Mouse (Mus musculus): ENCODE data around the gene Cnp. TPM values are rescaled to one million over a fixed set of nuclear protein-coding genes. Genes with fewer than 3 reads are reported as not detected.
"Not testable (repeated sequence)": the region's sequence is repeated elsewhere in the genome, so short reads cannot be mapped to it uniquely, and the experiment has no call there.

The Cnp gene
- polyA plus RNA-seq, 1 experiment from 2014 or later, result 13.8 TPM

DNA sequence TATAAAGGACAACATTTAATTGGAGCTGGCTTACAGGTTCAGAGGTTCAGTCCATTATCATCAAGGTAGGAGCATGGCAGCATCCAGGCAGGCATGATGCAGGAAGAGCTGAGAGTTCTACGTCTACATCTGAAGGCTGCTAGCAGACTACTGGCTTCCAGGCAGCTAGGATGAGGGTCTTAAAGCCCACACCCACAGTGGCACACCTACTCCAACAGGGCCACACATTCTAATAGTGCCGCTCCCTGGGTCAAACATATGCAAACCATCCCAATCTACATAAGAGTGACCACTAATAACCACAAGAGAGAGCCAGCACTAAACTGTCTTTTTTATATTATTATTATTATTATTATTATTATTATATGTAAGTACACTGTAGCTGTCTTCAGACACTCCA, 40.3 kb upstream of the Cnp start:
- not testable (repeated sequence) for H3K4me1 ChIP-seq (ENCODE audit: control insufficient read depth, low read depth, low read length); H3K9ac ChIP-seq (ENCODE audit: low read depth, low read length); H3K4me3 ChIP-seq (ENCODE audit: low read depth, low read length); H3K4me2 ChIP-seq (ENCODE audit: low read depth, low read length); H3K36me3 ChIP-seq (ENCODE audit: control insufficient read depth, insufficient read depth); H3K27ac ChIP-seq (ENCODE audit: low read length); H3K27me3 ChIP-seq (ENCODE audit: control insufficient read depth, insufficient read depth, low read depth, low read length); ATAC-seq (ENCODE audit: low read depth); H3K9me3 ChIP-seq (replicated peaks; ENCODE audit: control insufficient read depth, low read length)
- WGBS (ENCODE audit: insufficient replicate concordance), result 57% methylated on average over 2 of the region's 2 CpGs

- H3K27me3 ChIP-seq (ENCODE audit: control insufficient read depth, insufficient read depth, low read depth, low read length); H3K4me1 ChIP-seq (ENCODE audit: control insufficient read depth, low read depth, low read length); H3K9me3 ChIP-seq (replicated peaks; ENCODE audit: control insufficient read depth, low read length); H3K27ac ChIP-seq (ENCODE audit: low read length); H3K36me3 ChIP-seq (ENCODE audit: control insufficient read depth, insufficient read depth); H3K9ac ChIP-seq (ENCODE audit: low read depth, low read length); H3K4me2 ChIP-seq (ENCODE audit: low read depth, low read length); ATAC-seq (ENCODE audit: low read depth); H3K4me3 ChIP-seq (ENCODE audit: low read depth, low read length): not testable (repeated sequence)
- 72% methylated on average over 6 of the region's 6 CpGs for WGBS (ENCODE audit: insufficient replicate concordance)
Measured at GRCm38 (mm10) chr11:100534821-100535220, 39.9 kb upstream of the Cnp start.

GRCm38 (mm10) chr11:100535996-100536395, 38.7 kb upstream of the Cnp start:
- 15% methylated on average over 1 of the region's 1 CpGs for WGBS (ENCODE audit: insufficient replicate concordance)
- no peaks in the 10 kb centered on the region for H3K27me3 ChIP-seq (ENCODE audit: control insufficient read depth, insufficient read depth, low read depth, low read length)
- H3K4me1 ChIP-seq (ENCODE audit: control insufficient read depth, low read depth, low read length), result no peaks in the 10 kb centered on the region
- H3K9me3 ChIP-seq (replicated peaks; ENCODE audit: control insufficient read depth, low read length), result no peaks in the 10 kb centered on the region
- no peak overlapping the region for H3K27ac ChIP-seq (ENCODE audit: low read length)
- ATAC-seq (ENCODE audit: low read depth), result no peak
- H3K36me3 ChIP-seq (ENCODE audit: control insufficient read depth, insufficient read depth), result no peaks in the 10 kb centered on the region
- no peak overlapping the region for H3K9ac ChIP-seq (ENCODE audit: low read depth, low read length)
- no peak overlapping the region for H3K4me3 ChIP-seq (ENCODE audit: low read depth, low read length)
- no peak overlapping the region for H3K4me2 ChIP-seq (ENCODE audit: low read depth, low read length)

DNA sequence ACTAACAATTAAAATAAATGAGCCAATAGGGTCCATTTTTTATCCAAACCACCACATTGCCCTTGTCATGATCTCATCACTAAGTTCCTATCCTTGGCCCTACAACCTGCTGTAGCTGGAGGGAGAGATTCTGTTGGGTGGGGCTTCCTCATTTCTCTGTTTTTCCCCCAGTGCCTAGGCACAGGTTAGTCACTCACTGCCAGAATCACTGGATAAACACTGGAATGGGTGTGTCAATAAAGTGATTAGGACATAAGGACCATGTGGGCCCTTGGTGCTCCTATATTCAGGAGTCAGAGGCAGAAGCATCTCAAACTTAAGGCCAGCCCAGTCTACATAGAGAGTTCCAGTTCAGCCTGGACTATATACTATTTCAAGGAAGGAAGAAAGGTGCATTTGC, 38.2 kb upstream of the Cnp start:
- no peak overlapping the region for H3K4me3 ChIP-seq (ENCODE audit: low read depth, low read length)
- no peaks in the 10 kb centered on the region for H3K27me3 ChIP-seq (ENCODE audit: control insufficient read depth, insufficient read depth, low read depth, low read length)
- no peak overlapping the region for H3K4me2 ChIP-seq (ENCODE audit: low read depth, low read length)
- H3K4me1 ChIP-seq (ENCODE audit: control insufficient read depth, low read depth, low read length), result no peaks in the 10 kb centered on the region; the same call in 1 of the 2 replicates
- H3K36me3 ChIP-seq (ENCODE audit: control insufficient read depth, insufficient read depth), result no peaks in the 10 kb centered on the region
- ATAC-seq (ENCODE audit: low read depth), result no peak
- H3K9ac ChIP-seq (ENCODE audit: low read depth, low read length), result no peak overlapping the region
- H3K27ac ChIP-seq (ENCODE audit: low read length), result no peak overlapping the region
- no peaks in the 10 kb centered on the region for H3K9me3 ChIP-seq (replicated peaks; ENCODE audit: control insufficient read depth, low read length)

GRCm38 (mm10) chr11:100540966-100541365, 33.7 kb upstream of the Cnp start:
- no peaks in the 10 kb centered on the region for H3K36me3 ChIP-seq (ENCODE audit: control insufficient read depth, insufficient read depth)
- 20% methylated on average over 6 of the region's 6 CpGs for WGBS (ENCODE audit: insufficient replicate concordance)
- no peak overlapping the region for H3K4me2 ChIP-seq (ENCODE audit: low read depth, low read length)
- no peaks in the 10 kb centered on the region for H3K9me3 ChIP-seq (replicated peaks; ENCODE audit: control insufficient read depth, low read length)
- peaks cover 11% of the 10 kb centered on the region for H3K4me1 ChIP-seq (ENCODE audit: control insufficient read depth, low read depth, low read length)
- no peak overlapping the region for H3K9ac ChIP-seq (ENCODE audit: low read depth, low read length)
- no peak for ATAC-seq (ENCODE audit: low read depth)
- H3K27me3 ChIP-seq (ENCODE audit: control insufficient read depth, insufficient read depth, low read depth, low read length), result no peaks in the 10 kb centered on the region
- H3K27ac ChIP-seq (ENCODE audit: low read length), result no peak overlapping the region
- H3K4me3 ChIP-seq (ENCODE audit: low read depth, low read length), result no peak overlapping the region

DNA sequence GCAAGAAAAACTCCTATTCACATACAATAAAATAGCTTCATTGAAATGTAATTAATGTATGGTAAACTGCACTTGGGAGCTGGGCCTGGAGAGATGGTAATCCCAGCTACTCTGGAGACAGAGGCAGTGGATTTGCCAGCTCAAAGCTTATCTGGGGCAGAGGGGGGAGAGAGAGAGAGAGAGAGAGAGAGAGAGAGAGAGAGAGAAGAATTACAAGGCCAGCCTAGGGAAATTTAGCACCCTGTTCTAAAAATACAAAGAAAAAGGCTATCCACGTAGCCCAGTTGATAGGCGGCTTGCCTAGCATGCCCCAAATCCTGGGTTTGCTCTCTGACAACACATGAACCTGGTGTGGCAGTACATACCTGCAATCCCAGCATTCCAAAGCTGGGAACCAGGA, 33.1 kb upstream of the Cnp start:
- H3K4me3 ChIP-seq (ENCODE audit: low read depth, low read length), result no peak overlapping the region
- ATAC-seq (ENCODE audit: low read depth), result no peak
- no peak overlapping the region for H3K4me2 ChIP-seq (ENCODE audit: low read depth, low read length)
- no peak overlapping the region for H3K27ac ChIP-seq (ENCODE audit: low read length)
- H3K9ac ChIP-seq (ENCODE audit: low read depth, low read length), result no peak overlapping the region
- WGBS (ENCODE audit: insufficient replicate concordance), result 58% methylated on average over 2 of the region's 2 CpGs
- H3K4me1 ChIP-seq (ENCODE audit: control insufficient read depth, low read depth, low read length), result peaks cover 13% of the 10 kb centered on the region
- H3K27me3 ChIP-seq (ENCODE audit: control insufficient read depth, insufficient read depth, low read depth, low read length), result no peaks in the 10 kb centered on the region
- no peaks in the 10 kb centered on the region for H3K9me3 ChIP-seq (replicated peaks; ENCODE audit: control insufficient read depth, low read length)
- H3K36me3 ChIP-seq (ENCODE audit: control insufficient read depth, insufficient read depth), result no peaks in the 10 kb centered on the region

DNA sequence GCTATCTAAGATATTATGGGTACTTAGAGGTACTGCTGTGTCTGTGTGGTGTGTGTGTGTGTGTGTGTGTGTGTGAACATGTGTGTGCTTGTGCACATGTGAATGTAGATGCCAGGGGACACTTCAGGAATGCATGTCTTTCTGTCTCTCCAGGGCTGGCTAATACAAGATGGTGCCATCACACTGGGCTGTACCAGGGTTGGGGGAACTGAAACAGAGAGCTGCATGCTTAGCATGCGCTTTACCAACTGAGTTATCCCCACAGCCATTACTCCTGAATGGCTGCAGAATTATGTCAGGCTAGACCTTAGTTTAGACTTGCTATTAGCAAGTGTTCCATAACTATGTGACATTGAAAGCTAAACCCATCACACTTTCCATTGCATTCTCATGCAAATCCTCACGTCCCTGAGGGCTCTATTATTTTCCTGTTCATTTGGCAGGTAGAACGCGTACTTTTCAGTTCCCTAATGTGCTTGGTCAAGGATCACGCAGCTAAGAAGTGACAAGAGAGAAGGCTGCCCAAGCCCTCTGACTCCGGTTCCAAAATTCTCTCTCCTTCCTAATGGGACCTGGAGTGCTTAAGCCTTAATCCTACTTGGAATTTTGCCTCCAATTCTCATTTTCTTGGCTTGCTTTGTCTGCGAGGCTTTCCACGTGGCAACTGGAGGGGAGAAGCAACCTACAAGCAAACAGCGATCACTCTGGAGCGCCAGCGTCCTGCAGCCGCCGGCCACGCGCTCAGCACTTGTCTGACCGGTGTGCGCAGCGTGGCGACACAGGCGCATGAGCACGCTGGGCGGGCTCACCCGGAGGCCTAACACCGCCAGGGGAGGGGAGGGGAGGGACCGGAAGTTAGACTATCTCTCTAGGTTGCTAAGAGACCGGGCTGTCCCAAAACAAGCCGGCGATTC, 29.6 kb upstream of the Cnp start, which contains the start of gene Ttc25:
TSS of gene Ttc25 (plus strand) at position 776 of the 914 bp plus-strand sequence.
- peak; percentile 98 for ATAC-seq (ENCODE audit: low read depth)
- no peaks in the 10 kb centered on the region for H3K36me3 ChIP-seq (ENCODE audit: control insufficient read depth, insufficient read depth)
- H3K9ac ChIP-seq (ENCODE audit: low read depth, low read length), result peak within 1 kb of the TSS; percentile 48; the same call in 1 of the 2 replicates
- H3K4me3 ChIP-seq (ENCODE audit: low read depth, low read length), result peak within 1 kb of the TSS; percentile 62
- peaks cover 13% of the 10 kb centered on the region for H3K4me1 ChIP-seq (ENCODE audit: control insufficient read depth, low read depth, low read length)
- H3K27me3 ChIP-seq (ENCODE audit: control insufficient read depth, insufficient read depth, low read depth, low read length), result no peaks in the 10 kb centered on the region
- no peaks in the 10 kb centered on the region for H3K9me3 ChIP-seq (replicated peaks; ENCODE audit: control insufficient read depth, low read length)
- H3K27ac ChIP-seq (ENCODE audit: low read length), result peak within 1 kb of the TSS; percentile 45; the same call in 1 of the 2 replicates
- H3K4me2 ChIP-seq (ENCODE audit: low read depth, low read length), result peak within 1 kb of the TSS; percentile 79
- WGBS (ENCODE audit: insufficient replicate concordance), result 7% methylated on average over 28 of the region's 28 CpGs

DNA sequence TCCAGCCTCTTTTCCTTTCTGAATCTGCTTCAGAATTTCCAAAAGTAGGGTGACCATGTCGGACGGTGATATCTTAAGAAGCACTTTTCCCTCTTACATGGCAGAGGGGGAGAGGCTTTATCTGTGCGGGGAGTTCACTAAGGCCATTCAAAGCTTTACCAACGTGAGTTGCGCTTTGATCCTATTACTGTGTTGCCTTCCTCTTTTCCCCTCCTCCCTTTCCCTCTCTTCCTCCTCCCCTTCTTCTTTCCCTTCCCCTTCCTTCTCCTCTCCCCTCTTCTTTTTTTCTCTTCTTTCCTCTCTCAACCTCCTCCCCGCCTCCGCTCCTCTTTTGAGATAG, 29.0 kb upstream of the Cnp start:
- H3K4me3 ChIP-seq (ENCODE audit: low read depth, low read length), result peak overlapping the region; percentile 62
- H3K27ac ChIP-seq (ENCODE audit: low read length), result no peak overlapping the region
- H3K4me2 ChIP-seq (ENCODE audit: low read depth, low read length), result peak overlapping the region; percentile 79
- WGBS (ENCODE audit: insufficient replicate concordance), result 26% methylated on average over 7 of the region's 7 CpGs
- H3K36me3 ChIP-seq (ENCODE audit: control insufficient read depth, insufficient read depth), result no peaks in the 10 kb centered on the region
- H3K27me3 ChIP-seq (ENCODE audit: control insufficient read depth, insufficient read depth, low read depth, low read length), result no peaks in the 10 kb centered on the region
- H3K9me3 ChIP-seq (replicated peaks; ENCODE audit: control insufficient read depth, low read length), result no peaks in the 10 kb centered on the region
- peaks cover 13% of the 10 kb centered on the region for H3K4me1 ChIP-seq (ENCODE audit: control insufficient read depth, low read depth, low read length)
- H3K9ac ChIP-seq (ENCODE audit: low read depth, low read length), result 0 out of 2 replicates have a peak overlapping the region, but pooled peaks have one; percentile 48
- ATAC-seq (ENCODE audit: low read depth), result no peak

GRCm38 (mm10) chr11:100546955-100547354, 27.7 kb upstream of the Cnp start:
- no peak overlapping the region for H3K4me2 ChIP-seq (ENCODE audit: low read depth, low read length)
- ATAC-seq (ENCODE audit: low read depth), result no peak
- H3K9me3 ChIP-seq (replicated peaks; ENCODE audit: control insufficient read depth, low read length), result no peaks in the 10 kb centered on the region
- H3K9ac ChIP-seq (ENCODE audit: low read depth, low read length), result no peak overlapping the region
- 63% methylated on average over 6 of the region's 6 CpGs for WGBS (ENCODE audit: insufficient replicate concordance)
- H3K4me1 ChIP-seq (ENCODE audit: control insufficient read depth, low read depth, low read length), result peaks cover 13% of the 10 kb centered on the region
- no peaks in the 10 kb centered on the region for H3K27me3 ChIP-seq (ENCODE audit: control insufficient read depth, insufficient read depth, low read depth, low read length)
- no peak overlapping the region for H3K27ac ChIP-seq (ENCODE audit: low read length)
- H3K4me3 ChIP-seq (ENCODE audit: low read depth, low read length), result no peak overlapping the region
- H3K36me3 ChIP-seq (ENCODE audit: control insufficient read depth, insufficient read depth), result no peaks in the 10 kb centered on the region
